Mouse (Mus musculus) liver, embryonic 12.5 days (tissue): ENCODE results near the gene Adal. TPM values are rescaled to one million over a fixed set of nuclear protein-coding genes. Genes with fewer than 3 reads are reported as not detected.

Experiments
- ATAC-seq: fragments of 200-750 bp; cut with Nextera tagmentation; 2 replicates; pipeline ENCODE4 v1.8.0; 2017; ENCODE audit warnings: moderate number of reproducible peaks, mild to moderate bottlenecking, moderate library complexity
- H3K27ac ChIP-seq: fragments of 300-500 bp; sonication (generic); 2 replicates; pipeline ENCODE4 v1.5.1; 2016; ENCODE audit warnings: mild to moderate bottlenecking
- H3K27me3 ChIP-seq: fragments of 300-500 bp; sonication (generic); replicated peaks from 2 replicates; pipeline ENCODE4 v1.6.1; 2016; ENCODE audit warnings: mild to moderate bottlenecking, moderate library complexity
- H3K36me3 ChIP-seq: fragments of 300-500 bp; sonication (generic); 2 replicates; pipeline ENCODE4 v1.6.1; 2016; ENCODE audit warnings: mild to moderate bottlenecking, moderate library complexity
- H3K4me1 ChIP-seq: fragments of 300-500 bp; sonication (generic); 2 replicates; pipeline ENCODE4 v1.6.1; 2016
- H3K4me2 ChIP-seq: fragments of 300-500 bp; sonication (generic); 2 replicates; pipeline ENCODE4 v1.6.1; 2016; ENCODE audit warnings: mild to moderate bottlenecking, moderate library complexity
- H3K4me3 ChIP-seq: fragments of 300-500 bp; sonication (generic); 2 replicates; pipeline ENCODE4 v1.5.1; 2016; ENCODE audit warnings: mild to moderate bottlenecking, moderate library complexity
- H3K9ac ChIP-seq: fragments of 300-500 bp; sonication (generic); 2 replicates; pipeline ENCODE4 v1.6.1; 2016; ENCODE audit warnings: mild to moderate bottlenecking, moderate library complexity
- H3K9me3 ChIP-seq: fragments of 300-500 bp; sonication (generic); replicated peaks from 2 replicates; pipeline ENCODE4 v1.6.1; 2016; ENCODE audit warnings: mild to moderate bottlenecking, moderate library complexity
- WGBS: fragments of 180-500 bp; shearing (Covaris S2); methylation state at CpG from one replicate; pipeline ENCODE4 v1.1.7; 2016; ENCODE audit not compliant: insufficient replicate concordance; 5-methylcytosine and 5-hydroxymethylcytosine counted together
- polyA plus RNA-seq: library from polyadenylated mRNA; unstranded; fragments of >200 nt; fragmentation: Nextera tagmentation; extraction: Ambion mirVana; gene quantifications from 2 replicates; pipeline ENCODE4 v1.2.1, GENCODE M21; 2016

The Adal gene
- polyA plus RNA-seq, 1 experiment from 2014 or later = 11.5 TPM

- WGBS = 89% methylated on average over 7 of the region's 7 CpGs
Measured at GRCm38 (mm10) chr2:121184142-121184541, 43.9 kb downstream of the Adal start.

GRCm38 (mm10) chr2:121188530-121188929 is 48.3 kb downstream of the Adal start:
- Histone ChIP-seq H3K4me2 (no peak overlapping the region), H3K9ac (no peak overlapping the region), H3K27ac (no peak overlapping the region), H3K4me1 (no peaks in the 10 kb centered on the region), H3K27me3 (no peaks in the 10 kb centered on the region), H3K36me3 (peaks cover 93% of the 10 kb centered on the region), H3K9me3 (no peaks in the 10 kb centered on the region), H3K4me3 (no peak overlapping the region)
- ATAC-seq = no peak
- 68% methylated on average over 1 of the region's 1 CpGs for WGBS

More at GRCm38 (mm10) chr2:121184142-121184541, 43.9 kb downstream of the Adal start:
- Histone ChIP-seq H3K9ac (no peak overlapping the region), H3K27ac (no peak overlapping the region), H3K4me1 (no peaks in the 10 kb centered on the region), H3K4me3 (no peak overlapping the region), H3K9me3 (no peaks in the 10 kb centered on the region), H3K27me3 (no peaks in the 10 kb centered on the region), H3K36me3 (peaks cover 88% of the 10 kb centered on the region), H3K4me2 (no peak overlapping the region)
- no peak for ATAC-seq

- no peak overlapping the region for H3K9ac ChIP-seq
- no peak overlapping the region for H3K4me3 ChIP-seq
- no peak overlapping the region for H3K4me2 ChIP-seq
- H3K27me3 ChIP-seq = no peaks in the 10 kb centered on the region
- no peaks in the 10 kb centered on the region for H3K9me3 ChIP-seq
- no peak overlapping the region for H3K27ac ChIP-seq
- 86% methylated on average over 9 of the region's 9 CpGs for WGBS
- H3K36me3 ChIP-seq = peaks cover 98% of the 10 kb centered on the region
- no peaks in the 10 kb centered on the region for H3K4me1 ChIP-seq
- no peak for ATAC-seq
Measured at GRCm38 (mm10) chr2:121195466-121195865, 55.2 kb downstream of the Adal start.

GRCm38 (mm10) chr2:121204276-121204675 is 64.0 kb downstream of the Adal start:
- no peaks in the 10 kb centered on the region for H3K27me3 ChIP-seq
- H3K9ac ChIP-seq = no peak overlapping the region
- WGBS = 85% methylated on average over 17 of the region's 17 CpGs
- no peak overlapping the region for H3K4me2 ChIP-seq
- H3K4me3 ChIP-seq = no peak overlapping the region
- H3K27ac ChIP-seq = no peak overlapping the region
- H3K36me3 ChIP-seq = peaks cover 91% of the 10 kb centered on the region
- H3K4me1 ChIP-seq = peaks cover 8% of the 10 kb centered on the region
- H3K9me3 ChIP-seq = no peaks in the 10 kb centered on the region
- no peak for ATAC-seq

Other genes with a start within 250 kb of the Adal start
- gene Ubr1, start 169.7 kb upstream of the Adal start, polyA plus RNA-seq = 16.1 and 18.3 TPM in 2 replicates
- 2.1 and 3.6 TPM in 2 replicates for gene Tmem62, start 163.4 kb upstream of the Adal start, polyA plus RNA-seq
- 40.7 and 43.4 TPM in 2 replicates for gene Ccndbp1, start 132.0 kb upstream of the Adal start, polyA plus RNA-seq
- 171 and 179 TPM in 2 replicates for gene Epb42, start 103.4 kb upstream of the Adal start, polyA plus RNA-seq
- gene Tgm5, start 54.6 kb upstream of the Adal start, polyA plus RNA-seq = 0.05 and 0.07 TPM in 2 replicates
- gene Tgm7, start 30.6 kb upstream of the Adal start, polyA plus RNA-seq = not detected in 2 replicates
- gene Lcmt2, start 225 bp downstream of the Adal start, polyA plus RNA-seq = 11.8 and 12.3 TPM in 2 replicates
- 37.2 and 37.8 TPM in 2 replicates for gene Tubgcp4, start 30.2 kb downstream of the Adal start, polyA plus RNA-seq
- 4.7 and 5.1 TPM in 2 replicates for gene Zscan29, start 30.7 kb downstream of the Adal start, polyA plus RNA-seq
- gene Trp53bp1, start 131.0 kb downstream of the Adal start, polyA plus RNA-seq = 22.2 and 23.3 TPM in 2 replicates
- 0.25 and 0.29 TPM in 2 replicates for gene Map1a, start 149.2 kb downstream of the Adal start, polyA plus RNA-seq
- gene Ppip5k1, start 215.0 kb downstream of the Adal start, polyA plus RNA-seq = 8.1 and 8.7 TPM in 2 replicates
- gene Ckmt1, start 217.3 kb downstream of the Adal start, polyA plus RNA-seq = 0.16 TPM in 1 of 2 replicates, not detected in the other
- gene Strc, start 246.7 kb downstream of the Adal start, polyA plus RNA-seq = not detected in 2 replicates